Mouse (Mus musculus) central nervous system, embryonic 14 days (tissue): ENCODE results near the gene Acp4. TPM values are rescaled to one million over a fixed set of nuclear protein-coding genes. Genes with fewer than 3 reads are reported as not detected.

Experiments
- polyA plus RNA-seq: library from polyadenylated mRNA; depleted of rRNA; stranded (reverse); fragments of >200 nt; gene quantifications from 2 replicates; pipeline ENCODE4 v1.2.3, GENCODE M21; 2012; rRNA removed

Acp4 gene
- polyA plus RNA-seq = 0.05 TPM in 1 of 2 replicates, not detected in the other

DNA sequence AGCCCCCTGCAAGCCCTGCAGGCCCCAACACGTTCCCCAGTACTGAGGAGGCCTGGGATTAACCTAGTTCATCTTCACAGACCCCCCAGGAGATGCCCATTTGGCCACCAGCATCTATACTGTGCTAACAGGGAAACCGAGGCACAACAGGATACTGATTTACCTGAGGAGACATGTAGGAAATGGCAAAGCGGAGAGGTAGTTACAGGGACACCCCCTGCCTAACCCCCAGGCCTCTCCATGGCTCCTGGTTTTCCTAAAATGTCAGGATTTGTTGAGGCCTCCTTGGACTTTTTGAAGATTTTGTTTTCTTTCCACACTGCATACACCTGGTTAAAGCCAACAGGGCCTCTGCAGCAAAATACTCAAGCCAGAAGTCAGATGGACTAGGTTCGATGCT is at the start of gene Acp4:
Gene Acp4 (minus strand): TSS at position 101 of the 400 bp plus-strand sequence.

DNA sequence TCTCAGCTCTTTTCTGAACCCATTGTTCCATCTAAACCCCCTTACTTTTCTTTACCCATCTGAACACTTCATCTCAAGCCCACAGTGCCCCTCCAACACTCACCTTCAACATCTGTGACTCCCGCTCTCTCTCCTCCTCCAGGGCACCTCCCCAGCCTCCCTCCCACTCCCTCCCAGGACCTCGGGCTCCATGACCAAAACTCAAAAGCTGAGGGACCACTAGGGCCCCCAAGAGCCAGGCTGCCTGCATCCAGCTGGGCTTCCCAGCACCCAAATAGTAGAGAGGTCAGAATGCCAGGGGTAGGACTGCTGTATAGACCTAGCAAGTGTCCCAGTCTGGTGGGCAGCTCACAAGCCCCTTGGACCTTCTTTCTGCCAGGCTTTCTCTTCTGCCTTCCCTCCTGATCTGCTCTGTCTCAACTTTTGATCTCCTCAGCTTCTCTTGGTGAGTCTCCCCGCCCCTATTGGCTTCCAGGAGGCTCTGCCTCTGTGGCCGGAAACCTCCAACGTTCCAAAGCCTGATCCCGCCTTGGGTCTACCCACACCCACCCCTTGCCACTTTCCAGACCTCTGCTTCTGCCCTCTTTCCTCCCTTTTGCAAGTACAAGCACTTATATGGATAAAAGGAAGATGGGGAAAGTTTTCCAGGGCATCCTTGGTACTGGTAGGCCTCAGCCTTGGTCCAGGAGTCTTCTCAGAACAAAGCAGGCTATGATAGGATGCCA is 49.5 kb upstream of the Acp4 start, which contains the start of gene Clec11a:
Gene Clec11a (minus strand): TSS at position 387 of the 725 bp plus-strand sequence.

DNA sequence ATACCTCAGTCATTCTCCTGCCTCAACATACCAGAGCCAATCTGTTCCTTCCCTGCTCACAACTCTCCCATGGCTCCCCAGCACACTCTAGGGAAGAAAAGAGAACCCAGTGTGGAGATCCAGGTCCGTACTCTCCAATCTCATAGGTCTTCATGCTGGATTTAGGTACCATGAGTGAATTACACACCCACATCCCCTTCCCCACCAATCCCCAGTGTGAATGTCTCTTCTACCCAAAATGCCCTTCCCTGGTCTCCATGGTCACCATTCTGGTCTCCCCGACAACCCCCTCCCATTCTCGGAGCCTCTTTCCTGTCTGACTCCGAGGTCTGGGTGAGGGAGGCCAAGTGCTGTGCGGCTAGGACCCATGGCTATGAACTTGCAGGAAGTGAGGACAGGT is 4.0 kb upstream of the Acp4 start, which contains the start of gene Gm15517:
Gene Gm15517 (plus strand): TSS at position 301 of the 400 bp plus-strand sequence.

DNA sequence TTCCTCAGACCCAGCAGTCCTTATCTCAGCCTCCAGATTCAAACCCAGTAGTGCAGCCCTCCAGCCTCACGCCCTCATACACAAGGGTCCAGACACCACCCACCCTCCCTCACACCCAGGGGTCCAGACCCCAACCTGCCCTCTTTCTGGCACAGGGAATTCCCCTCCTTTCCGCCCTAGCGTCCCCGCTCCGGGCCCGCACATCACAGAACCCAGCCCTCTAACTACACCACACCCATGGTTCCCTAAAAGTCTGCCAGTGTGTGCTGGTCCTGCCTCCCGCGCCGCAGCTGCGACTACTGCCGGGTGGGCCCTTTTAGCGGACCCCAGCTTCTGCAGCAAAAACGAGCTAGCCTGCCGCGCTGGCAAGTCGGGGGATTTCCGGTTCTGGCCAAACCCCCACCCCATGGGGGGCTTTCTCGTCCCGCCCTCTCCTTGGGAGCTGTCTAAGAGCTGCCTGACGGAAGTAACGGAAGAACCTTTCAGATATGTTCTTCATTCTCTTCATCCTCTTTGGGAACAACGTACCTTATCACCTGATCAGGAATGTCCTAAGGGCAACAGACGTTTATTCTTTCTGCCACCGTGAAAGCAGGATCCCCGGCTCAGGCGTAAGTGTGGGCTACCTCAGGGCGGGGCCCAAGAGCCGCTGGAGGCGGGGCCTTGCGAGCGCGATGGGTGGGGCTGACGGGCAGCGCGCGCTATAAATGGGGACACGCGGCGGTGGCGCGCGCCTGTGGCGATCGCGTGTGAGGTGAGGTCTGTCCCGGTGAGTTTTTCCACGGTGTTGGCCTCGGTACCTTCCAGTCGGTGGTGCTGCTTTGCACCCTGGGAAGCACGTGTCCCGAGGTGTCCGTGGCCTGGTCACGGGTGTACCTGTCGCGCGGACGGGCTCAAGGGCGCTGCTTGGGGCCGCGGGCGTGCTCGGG is 10.9 kb downstream of the Acp4 start, which contains the start of the genes 1700028J19Rik and 2410002F23Rik:
Gene 1700028J19Rik (minus strand): TSS at position 641 of the 929 bp plus-strand sequence.
Gene 2410002F23Rik (plus strand): TSS at position 668 of the 929 bp plus-strand sequence.

DNA sequence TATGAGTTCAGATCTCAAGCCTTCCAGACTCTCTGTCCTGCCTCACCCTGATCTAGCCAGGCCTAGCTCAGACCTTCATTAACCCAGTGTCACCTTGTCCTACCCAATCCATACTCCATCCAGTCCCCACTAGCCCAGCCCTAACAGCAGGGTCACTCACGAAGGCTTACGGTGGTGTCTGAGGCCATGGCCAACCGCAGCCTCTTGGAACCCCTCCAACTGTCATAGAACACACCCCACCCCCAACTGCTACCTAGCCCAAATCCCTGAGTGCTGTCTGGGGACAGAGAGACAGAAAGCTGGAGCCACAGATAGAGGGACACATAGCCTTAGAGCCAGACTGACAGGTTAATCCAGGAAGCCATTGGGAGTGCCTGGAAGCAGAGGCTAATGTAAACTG is 21.3 kb downstream of the Acp4 start, which contains the start of gene Gm36864:
Gene Gm36864 (plus strand): TSS at position 269 of the 400 bp plus-strand sequence.

GRCm38 (mm10) chr7:44225076-44225475 is 32.1 kb downstream of the Acp4 start, which contains the start of gene Klk1:
Klk1 (plus strand) TSS chr7:44225360.

GRCm38 (mm10) chr7:44215645-44216044 is 41.5 kb downstream of the Acp4 start, which contains the start of gene Klk1b5:
Klk1b5 (plus strand) TSS chr7:44215945.

GRCm38 (mm10) chr7:44207135-44207534 is 50.0 kb downstream of the Acp4 start, which contains the start of gene Klk1b4:
Klk1b4 (plus strand) TSS chr7:44207435.

Other genes with a start within 250 kb of the Acp4 start
- gene Klk1b26, start 245.2 kb downstream of the Acp4 start, polyA plus RNA-seq = 0.06 TPM in 1 of 2 replicates, not detected in the other
- not detected in 2 replicates for gene Klk1b27, start 205.1 kb downstream of the Acp4 start, polyA plus RNA-seq
- gene Klk1b21, start 155.1 kb downstream of the Acp4 start, polyA plus RNA-seq = not detected in 2 replicates
- gene Klk1b22, start 144.7 kb downstream of the Acp4 start, polyA plus RNA-seq = not detected in 2 replicates
- gene Klk1b16, start 120.6 kb downstream of the Acp4 start, polyA plus RNA-seq = not detected in 2 replicates
- gene Klk1b24, start 69.1 kb downstream of the Acp4 start, polyA plus RNA-seq = 0.09 TPM in 1 of 2 replicates, not detected in the other
- gene Klk1b3, start 59.2 kb downstream of the Acp4 start, polyA plus RNA-seq = not detected in 2 replicates
- not detected in 2 replicates for gene Klk1b4, start 49.9 kb downstream of the Acp4 start, polyA plus RNA-seq
- not detected in 2 replicates for gene Klk1b5, start 41.4 kb downstream of the Acp4 start, polyA plus RNA-seq
- not detected in 2 replicates for gene Klk1, start 32.0 kb downstream of the Acp4 start, polyA plus RNA-seq
- not detected in 2 replicates for gene Gm36864, start 21.2 kb downstream of the Acp4 start, polyA plus RNA-seq
- gene 1700028J19Rik, start 10.7 kb downstream of the Acp4 start, polyA plus RNA-seq = 1.4 and 1.6 TPM in 2 replicates
- 290 and 299 TPM in 2 replicates for gene 2410002F23Rik, start 10.7 kb downstream of the Acp4 start, polyA plus RNA-seq
- gene Gm15517, start 4.1 kb upstream of the Acp4 start, polyA plus RNA-seq = 0.51 TPM in 1 of 2 replicates, not detected in the other
- 4.6 and 6.3 TPM in 2 replicates for gene Clec11a, start 49.5 kb upstream of the Acp4 start, polyA plus RNA-seq
- 23.6 and 34.2 TPM in 2 replicates for gene Shank1, start 52.9 kb upstream of the Acp4 start, polyA plus RNA-seq
- 26.1 and 27.0 TPM in 2 replicates for gene Syt3, start 126.7 kb upstream of the Acp4 start, polyA plus RNA-seq
- gene 1700008O03Rik, start 128.4 kb upstream of the Acp4 start, polyA plus RNA-seq = 3.3 and 4.9 TPM in 2 replicates
- gene Lrrc4b, start 171.6 kb upstream of the Acp4 start, polyA plus RNA-seq = 193 and 226 TPM in 2 replicates
- 26.7 and 26.9 TPM in 2 replicates for gene Aspdh, start 208.0 kb upstream of the Acp4 start, polyA plus RNA-seq
- 90.7 and 102 TPM in 2 replicates for gene Josd2, start 210.6 kb upstream of the Acp4 start, polyA plus RNA-seq
- 185 and 186 TPM in 2 replicates for gene Emc10, start 239.2 kb upstream of the Acp4 start, polyA plus RNA-seq
- 39.6 and 46.7 TPM in 2 replicates for gene Fam71e1, start 239.2 kb upstream of the Acp4 start, polyA plus RNA-seq